Mouse (Mus musculus) ES-Bruce4 (cell line): ENCODE results near the gene Dync1li1.

Experiments
- CTCF ChIP-seq: IDR thresholded peaks from one replicate; pipeline ENCODE4 v1.8.1; 2011; ENCODE audit warnings: low read depth, low read length
- EP300 ChIP-seq: IDR thresholded peaks from 2 replicates; pipeline ENCODE4 v1.6.1; 2011; ENCODE audit warnings: low read depth, low read length; ENCODE audit not compliant: insufficient read depth
- POLR2A ChIP-seq: IDR thresholded peaks from one replicate; pipeline ENCODE4 v1.8.1; 2011; ENCODE audit warnings: low read length; ENCODE audit not compliant: insufficient read depth

DNA sequence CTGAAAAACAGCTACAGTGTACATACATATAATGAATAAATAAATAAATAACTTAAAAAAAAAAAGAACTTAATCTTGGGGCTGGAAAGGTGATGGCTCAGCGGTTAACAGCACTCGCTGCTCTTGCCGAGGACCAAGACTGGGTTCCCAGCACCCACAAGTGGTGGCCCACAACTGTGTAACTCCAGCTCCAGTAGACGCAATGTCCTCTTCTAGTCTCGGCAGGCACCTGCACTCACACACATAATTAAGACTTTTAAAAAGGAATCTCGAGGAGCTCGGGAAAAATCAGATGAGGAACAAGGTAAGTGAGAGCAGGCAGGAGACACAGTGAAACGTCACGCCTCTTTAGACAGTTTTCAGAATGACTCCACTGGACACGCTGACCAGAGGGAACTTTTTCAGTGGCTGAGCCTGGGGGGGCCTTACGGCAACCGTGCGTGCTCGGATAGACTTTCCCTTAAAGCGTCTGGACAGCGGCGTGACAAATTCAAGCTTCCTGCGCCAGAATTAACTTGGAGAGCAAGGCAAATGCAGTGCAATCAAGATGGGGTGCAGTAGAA, 49.3 kb upstream of the Dync1li1 start:
- TF ChIP-seq CTCF: no peak
- TF ChIP-seq EP300: no peak
- TF ChIP-seq POLR2A: no peak
